ENCODE assay signal across 9 mouse cellular contexts in the genomic region with DNA sequence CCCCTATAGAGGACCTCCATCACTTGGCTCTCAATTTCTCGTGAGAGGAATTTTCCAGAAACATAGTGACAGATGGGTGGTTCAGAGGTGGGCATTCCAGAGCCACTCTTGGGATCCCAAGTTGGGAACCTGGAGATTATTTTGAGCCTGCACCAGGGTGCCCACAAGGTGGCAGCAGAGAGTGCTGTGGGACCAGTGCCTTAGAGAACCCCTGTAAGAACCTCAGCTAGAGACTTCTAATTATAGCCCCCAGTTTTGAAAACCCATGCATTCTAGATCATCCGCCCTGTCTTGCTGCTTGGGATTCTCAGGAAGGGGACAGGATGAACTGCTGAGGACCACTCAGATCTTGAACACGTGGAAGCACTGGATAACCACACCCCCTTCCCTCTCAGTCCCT. TPM values are rescaled to one million over a fixed set of nuclear protein-coding genes. Genes with fewer than 3 reads are reported as not detected.
DNase-seq lines count a peak whose midpoint lies in the region; ATAC-seq and TF ChIP-seq lines count a peak whose summit lies in the region.
"Had no signal": no experiment of that assay in that cellular context is flagged by ENCODE, and none has a peak within 500 bp of the region (broad histone marks: within the 10 kb centered on the region; RNA-seq: fewer than 3 reads in every experiment).

No protein-coding gene starts in this region.

- 12% methylated on average over 3 of the region's 3 CpGs for WGBS in intestine, embryonic 14.5 days
- WGBS in intestine, embryonic 15.5 days = 9% methylated on average over 3 of the region's 3 CpGs
- WGBS in forebrain, embryonic 13.5 days = 5% methylated on average over 3 of the region's 3 CpGs
- 6% methylated on average over 3 of the region's 3 CpGs for WGBS in hindbrain, embryonic 16.5 days
- 12% methylated on average over 3 of the region's 3 CpGs for WGBS in neural tube, embryonic 11.5 days

- no peak overlapping the region for H3K27ac ChIP-seq in intestine, embryonic 14.5 days (ENCODE audit: low read depth)
- H3K27ac ChIP-seq in intestine, embryonic 15.5 days = no peak overlapping the region
- H3K27ac ChIP-seq in forebrain, embryonic 13.5 days = no peak overlapping the region
- no peak overlapping the region for H3K27ac ChIP-seq in hindbrain, embryonic 16.5 days (ENCODE audit: low read depth, low read length)
- no peak overlapping the region for H3K27ac ChIP-seq in neural tube, embryonic 11.5 days (ENCODE audit: low read depth, low read length)
- no peak overlapping the region for H3K27ac ChIP-seq in testis, adult 2 months (ENCODE audit: control insufficient read depth, insufficient read depth, low read depth, low read length)

- H3K4me2 ChIP-seq in intestine, embryonic 14.5 days (ENCODE audit: low read length) = no peak overlapping the region
- H3K4me2 ChIP-seq in intestine, embryonic 15.5 days (replicated peaks) = no peak overlapping the region
- no peak overlapping the region for H3K4me2 ChIP-seq in forebrain, embryonic 13.5 days
- no peak overlapping the region for H3K4me2 ChIP-seq in hindbrain, embryonic 16.5 days (ENCODE audit: low read length)
- no peak overlapping the region for H3K4me2 ChIP-seq in neural tube, embryonic 11.5 days (ENCODE audit: low read depth)

- no peak overlapping the region for H3K9ac ChIP-seq in intestine, embryonic 14.5 days (ENCODE audit: low read length)
- no peak overlapping the region for H3K9ac ChIP-seq in intestine, embryonic 15.5 days
- no peak overlapping the region for H3K9ac ChIP-seq in forebrain, embryonic 13.5 days
- H3K9ac ChIP-seq in hindbrain, embryonic 16.5 days (ENCODE audit: low read depth, low read length) = no peak overlapping the region
- no peak overlapping the region for H3K9ac ChIP-seq in neural tube, embryonic 11.5 days (ENCODE audit: low read length)

- no peak for TF ChIP-seq POLR2A in testis, adult 2 months (IDR thresholded peaks at IDR 0.05; ENCODE audit: control insufficient read depth, low read depth, low read length)

- ATAC-seq in intestine, embryonic 14.5 days (replicated peaks; ENCODE audit: low FRiP score, low TSS enrichment, low read depth) = peak; percentile 34; the same call in 1 of the 2 replicates
- no peak for ATAC-seq in intestine, embryonic 15.5 days
- ATAC-seq in forebrain, embryonic 13.5 days = peak; percentile 61
- ATAC-seq in hindbrain, embryonic 16.5 days = peak; percentile 51; the same call in 1 of the 2 replicates
- no peak for ATAC-seq in neural tube, embryonic 11.5 days (ENCODE audit: insufficient read depth, low FRiP score, low TSS enrichment)

- no peaks in the 10 kb centered on the region for H3K36me3 ChIP-seq in intestine, embryonic 14.5 days (ENCODE audit: control insufficient read depth, insufficient read depth, low read length)
- no peaks in the 10 kb centered on the region for H3K36me3 ChIP-seq in intestine, embryonic 15.5 days
- H3K36me3 ChIP-seq in forebrain, embryonic 13.5 days (ENCODE audit: poor library complexity, severe bottlenecking) = no peaks in the 10 kb centered on the region
- no peaks in the 10 kb centered on the region for H3K36me3 ChIP-seq in hindbrain, embryonic 16.5 days (ENCODE audit: control insufficient read depth, insufficient read depth, low read length)
- H3K36me3 ChIP-seq in neural tube, embryonic 11.5 days (ENCODE audit: control insufficient read depth, insufficient read depth, low read length) = no peaks in the 10 kb centered on the region
- H3K36me3 ChIP-seq in testis, adult 2 months (ENCODE audit: control insufficient read depth, insufficient read depth, low read length) = no peaks in the 10 kb centered on the region

- TF ChIP-seq CTCF in testis, adult 2 months (IDR thresholded peaks at IDR 0.05; ENCODE audit: control insufficient read depth, insufficient read depth, insufficient replicate concordance, low read depth, low read length) = peak; percentile 58; the same call in 1 of the 2 replicates

- H3K9me3 ChIP-seq in intestine, embryonic 14.5 days (ENCODE audit: control insufficient read depth, low read length) = no peaks in the 10 kb centered on the region
- H3K9me3 ChIP-seq in intestine, embryonic 15.5 days = no peaks in the 10 kb centered on the region
- H3K9me3 ChIP-seq in forebrain, embryonic 13.5 days (replicated peaks) = no peaks in the 10 kb centered on the region
- H3K9me3 ChIP-seq in hindbrain, embryonic 16.5 days (ENCODE audit: control insufficient read depth, low read length) = no peaks in the 10 kb centered on the region
- H3K9me3 ChIP-seq in neural tube, embryonic 11.5 days (ENCODE audit: control insufficient read depth, low read length) = no peaks in the 10 kb centered on the region

- no peaks in the 10 kb centered on the region for H3K27me3 ChIP-seq in intestine, embryonic 14.5 days (replicated peaks; ENCODE audit: control insufficient read depth, insufficient read depth, low read length)
- no peaks in the 10 kb centered on the region for H3K27me3 ChIP-seq in intestine, embryonic 15.5 days (replicated peaks)
- no peaks in the 10 kb centered on the region for H3K27me3 ChIP-seq in forebrain, embryonic 13.5 days
- no peaks in the 10 kb centered on the region; the same call in 1 of the 2 replicates for H3K27me3 ChIP-seq in hindbrain, embryonic 16.5 days (replicated peaks; ENCODE audit: control insufficient read depth, insufficient read depth, low read length)
- no peaks in the 10 kb centered on the region for H3K27me3 ChIP-seq in neural tube, embryonic 11.5 days (ENCODE audit: control insufficient read depth, insufficient read depth, low read length)
- no peaks in the 10 kb centered on the region for H3K27me3 ChIP-seq in testis, adult 2 months (ENCODE audit: control insufficient read depth, insufficient read depth, low read length)

- intact Hi-C loops in left cerebral cortex, postnatal 36 days (cut with DNase I) = no loop called here

- peak; percentile 89 for DNase-seq in intestine, embryonic 14.5 days (ENCODE audit: low spot score)
- peak; percentile 41 for DNase-seq in c-Kit-positive CD71-negative TER-119-negative erythroid progenitor cells, embryonic 14.5 days (ENCODE audit: low read depth)
- peak; percentile 54 to 60 for DNase-seq in left cerebral cortex, postnatal 36 days (ENCODE audit: low spot score in 2 of 2)
- peak; percentile 76 for DNase-seq in neural tube, embryonic 11.5 days (ENCODE audit: low spot score)

- no peak overlapping the region for H3K4me3 ChIP-seq in intestine, embryonic 14.5 days (ENCODE audit: low read depth, low read length)
- H3K4me3 ChIP-seq in intestine, embryonic 15.5 days (replicated peaks) = no peak overlapping the region
- H3K4me3 ChIP-seq in forebrain, embryonic 13.5 days = no peak overlapping the region
- no peak overlapping the region for H3K4me3 ChIP-seq in hindbrain, embryonic 16.5 days (ENCODE audit: low read length)
- no peak overlapping the region for H3K4me3 ChIP-seq in neural tube, embryonic 11.5 days (ENCODE audit: low read depth, low read length)
- no peak overlapping the region for H3K4me3 ChIP-seq in testis, adult 2 months (ENCODE audit: control insufficient read depth, low read depth, low read length)

- no peaks in the 10 kb centered on the region for H3K4me1 ChIP-seq in intestine, embryonic 14.5 days (replicated peaks; ENCODE audit: control insufficient read depth, insufficient read depth, low read length)
- peaks cover 4% of the 10 kb centered on the region; the same call in 1 of the 2 replicates for H3K4me1 ChIP-seq in intestine, embryonic 15.5 days (replicated peaks)
- H3K4me1 ChIP-seq in forebrain, embryonic 13.5 days = no peaks in the 10 kb centered on the region
- H3K4me1 ChIP-seq in hindbrain, embryonic 16.5 days (ENCODE audit: control insufficient read depth, insufficient read depth, low read depth, low read length) = no peaks in the 10 kb centered on the region
- H3K4me1 ChIP-seq in neural tube, embryonic 11.5 days (ENCODE audit: control insufficient read depth, insufficient read depth, low read length) = no peaks in the 10 kb centered on the region
- H3K4me1 ChIP-seq in testis, adult 2 months (ENCODE audit: control insufficient read depth, insufficient read depth, low read length) = no peaks in the 10 kb centered on the region; the same call in 1 of the 2 replicates

RNA-seq across cellular contexts. Expression of a gene that starts 18.6 kb away (rescaled TPM):
- 2.3 and 2.4 TPM in 2 replicates for polyA plus RNA-seq in intestine, embryonic 14.5 days (2014; fragmentation: Nextera tagmentation; extraction: Ambion mirVana)
- 0.28 TPM in 1 of 2 replicates, not detected in the other for polyA plus RNA-seq in intestine, embryonic 15.5 days (2015; fragmentation: Nextera tagmentation; extraction: Ambion mirVana)
- polyA plus RNA-seq in forebrain, embryonic 13.5 days (2015; fragmentation: Nextera tagmentation; extraction: Ambion mirVana) = 2.0 and 4.2 TPM in 2 replicates
- 13.3 and 14.0 TPM in 2 replicates for polyA plus RNA-seq in hindbrain, embryonic 16.5 days (2015; fragmentation: Nextera tagmentation; extraction: Ambion mirVana)
- not detected for total RNA-seq in left cerebral cortex, postnatal 36 days (2021)
- polyA plus RNA-seq in neural tube, embryonic 11.5 days (2014; fragmentation: Nextera tagmentation; extraction: Ambion mirVana) = 2.9 and 6.2 TPM in 2 replicates
- polyA plus RNA-seq in testis, adult 2 months (2012; rRNA removed) = not detected in 2 replicates
- total RNA-seq: adrenal gland, postnatal 4 days had no signal

Comparison
In these comparisons a context has a peak if more than half of its experiments do, and no peak if none do; other contexts are left out.
1. ATAC-seq: peak in intestine, embryonic 14.5 days (single experiment), forebrain, embryonic 13.5 days (single experiment) and hindbrain, embryonic 16.5 days (single experiment); none in intestine, embryonic 15.5 days (single experiment) and neural tube, embryonic 11.5 days (single experiment).
2. Peak in every context shown above with its lines, with median percentiles within 50 percentile points of each other: DNase-seq.